Mouse (Mus musculus): ENCODE measurements around the gene Gm7168. TPM values are rescaled to one million over a fixed set of nuclear protein-coding genes. Genes with fewer than 3 reads are reported as not detected.
"Not testable (repeated sequence)": the region's sequence is repeated elsewhere in the genome, so short reads cannot be mapped to it uniquely, and the experiment has no call there.

Gene Gm7168
- polyA plus RNA-seq, 1 experiment from 2014 or later = not detected

GRCm38 (mm10) chr17:13923418-13923817, 24.8 kb upstream of the Gm7168 start:
- H3K36me3 ChIP-seq (ENCODE audit: control insufficient read depth, insufficient read depth, low read length) = no peaks in the 10 kb centered on the region
- no peaks in the 10 kb centered on the region for H3K4me1 ChIP-seq (ENCODE audit: control insufficient read depth, insufficient read depth, low read length)
- H3K9ac ChIP-seq (ENCODE audit: low read depth, low read length) = no peak overlapping the region
- H3K27ac ChIP-seq (ENCODE audit: low read length) = no peak overlapping the region
- H3K4me2 ChIP-seq (ENCODE audit: low read length) = no peak overlapping the region
- H3K27me3 ChIP-seq (ENCODE audit: control insufficient read depth, insufficient read depth, low read depth, low read length) = no peaks in the 10 kb centered on the region
- ATAC-seq = no peak
- H3K4me3 ChIP-seq (ENCODE audit: low read depth, low read length) = no peak overlapping the region
- H3K9me3 ChIP-seq (replicated peaks; ENCODE audit: control insufficient read depth, low read length, poor library complexity, severe bottlenecking) = no peaks in the 10 kb centered on the region
- WGBS = 78% methylated on average over 2 of the region's 2 CpGs

- H3K4me2 ChIP-seq (ENCODE audit: low read length) = no peak overlapping the region
- H3K36me3 ChIP-seq (ENCODE audit: control insufficient read depth, insufficient read depth, low read length) = no peaks in the 10 kb centered on the region
- H3K4me3 ChIP-seq (ENCODE audit: low read depth, low read length) = no peak overlapping the region
- no peaks in the 10 kb centered on the region for H3K27me3 ChIP-seq (ENCODE audit: control insufficient read depth, insufficient read depth, low read depth, low read length)
- ATAC-seq = no peak
- no peak overlapping the region for H3K27ac ChIP-seq (ENCODE audit: low read length)
- no peaks in the 10 kb centered on the region for H3K4me1 ChIP-seq (ENCODE audit: control insufficient read depth, insufficient read depth, low read length)
- no peak overlapping the region for H3K9ac ChIP-seq (ENCODE audit: low read depth, low read length)
- no peaks in the 10 kb centered on the region for H3K9me3 ChIP-seq (replicated peaks; ENCODE audit: control insufficient read depth, low read length, poor library complexity, severe bottlenecking)
- WGBS = 91% methylated on average over 2 of the region's 2 CpGs
These were observed 23.6 kb upstream of the Gm7168 start for GRCm38 (mm10) chr17:13924588-13924987.

- 62% methylated on average over 3 of the region's 3 CpGs for WGBS
- H3K4me2 ChIP-seq (ENCODE audit: low read length) = no peak overlapping the region
- no peaks in the 10 kb centered on the region for H3K4me1 ChIP-seq (ENCODE audit: control insufficient read depth, insufficient read depth, low read length)
- H3K27me3 ChIP-seq (ENCODE audit: control insufficient read depth, insufficient read depth, low read depth, low read length) = no peaks in the 10 kb centered on the region
- no peaks in the 10 kb centered on the region for H3K9me3 ChIP-seq (replicated peaks; ENCODE audit: control insufficient read depth, low read length, poor library complexity, severe bottlenecking)
- no peak overlapping the region for H3K4me3 ChIP-seq (ENCODE audit: low read depth, low read length)
- no peaks in the 10 kb centered on the region for H3K36me3 ChIP-seq (ENCODE audit: control insufficient read depth, insufficient read depth, low read length)
- H3K9ac ChIP-seq (ENCODE audit: low read depth, low read length) = no peak overlapping the region
- no peak overlapping the region for H3K27ac ChIP-seq (ENCODE audit: low read length)
- no peak for ATAC-seq
These were observed 22.2 kb upstream of the Gm7168 start for GRCm38 (mm10) chr17:13925931-13926330.

- ATAC-seq = no peak
- no peaks in the 10 kb centered on the region for H3K9me3 ChIP-seq (replicated peaks; ENCODE audit: control insufficient read depth, low read length, poor library complexity, severe bottlenecking)
- no peaks in the 10 kb centered on the region for H3K27me3 ChIP-seq (ENCODE audit: control insufficient read depth, insufficient read depth, low read depth, low read length)
- no peak overlapping the region for H3K4me2 ChIP-seq (ENCODE audit: low read length)
- no peaks in the 10 kb centered on the region for H3K36me3 ChIP-seq (ENCODE audit: control insufficient read depth, insufficient read depth, low read length)
- H3K4me1 ChIP-seq (ENCODE audit: control insufficient read depth, insufficient read depth, low read length) = no peaks in the 10 kb centered on the region
- H3K4me3 ChIP-seq (ENCODE audit: low read depth, low read length) = no peak overlapping the region
- H3K9ac ChIP-seq (ENCODE audit: low read depth, low read length) = no peak overlapping the region
- WGBS = 84% methylated on average over 9 of the region's 9 CpGs
- H3K27ac ChIP-seq (ENCODE audit: low read length) = no peak overlapping the region
These were observed 17.8 kb upstream of the Gm7168 start for GRCm38 (mm10) chr17:13930421-13930820.

GRCm38 (mm10) chr17:13935364-13935763, 12.8 kb upstream of the Gm7168 start:
- not testable (repeated sequence) for H3K4me1 ChIP-seq (ENCODE audit: control insufficient read depth, insufficient read depth, low read length); ATAC-seq; H3K4me3 ChIP-seq (ENCODE audit: low read depth, low read length); H3K36me3 ChIP-seq (ENCODE audit: control insufficient read depth, insufficient read depth, low read length); H3K9ac ChIP-seq (ENCODE audit: low read depth, low read length); H3K4me2 ChIP-seq (ENCODE audit: low read length); H3K9me3 ChIP-seq (replicated peaks; ENCODE audit: control insufficient read depth, low read length, poor library complexity, severe bottlenecking); H3K27ac ChIP-seq (ENCODE audit: low read length); H3K27me3 ChIP-seq (ENCODE audit: control insufficient read depth, insufficient read depth, low read depth, low read length)
- 100% methylated on average over 2 of the region's 2 CpGs for WGBS

GRCm38 (mm10) chr17:13937787-13938186, 10.4 kb upstream of the Gm7168 start:
- Histone ChIP-seq H3K4me1 (ENCODE audit: control insufficient read depth, insufficient read depth, low read length) (no peaks in the 10 kb centered on the region), H3K9me3 (replicated peaks; ENCODE audit: control insufficient read depth, low read length, poor library complexity, severe bottlenecking) (no peaks in the 10 kb centered on the region), H3K4me2 (ENCODE audit: low read length) (no peak overlapping the region), H3K27me3 (ENCODE audit: control insufficient read depth, insufficient read depth, low read depth, low read length) (no peaks in the 10 kb centered on the region), H3K36me3 (ENCODE audit: control insufficient read depth, insufficient read depth, low read length) (no peaks in the 10 kb centered on the region), H3K27ac (ENCODE audit: low read length) (no peak overlapping the region), H3K9ac (ENCODE audit: low read depth, low read length) (no peak overlapping the region), H3K4me3 (ENCODE audit: low read depth, low read length) (no peak overlapping the region)
- ATAC-seq = no peak
- 97% methylated on average over 4 of the region's 4 CpGs for WGBS

GRCm38 (mm10) chr17:13938652-13939051, 9.5 kb upstream of the Gm7168 start:
- no peak overlapping the region for H3K4me2 ChIP-seq (ENCODE audit: low read length)
- H3K4me3 ChIP-seq (ENCODE audit: low read depth, low read length) = no peak overlapping the region
- no peak overlapping the region for H3K27ac ChIP-seq (ENCODE audit: low read length)
- no peak overlapping the region for H3K9ac ChIP-seq (ENCODE audit: low read depth, low read length)
- ATAC-seq = no peak
- H3K9me3 ChIP-seq (replicated peaks; ENCODE audit: control insufficient read depth, low read length, poor library complexity, severe bottlenecking) = no peaks in the 10 kb centered on the region
- WGBS = 88% methylated on average over 3 of the region's 3 CpGs
- no peaks in the 10 kb centered on the region for H3K36me3 ChIP-seq (ENCODE audit: control insufficient read depth, insufficient read depth, low read length)
- no peaks in the 10 kb centered on the region for H3K27me3 ChIP-seq (ENCODE audit: control insufficient read depth, insufficient read depth, low read depth, low read length)
- H3K4me1 ChIP-seq (ENCODE audit: control insufficient read depth, insufficient read depth, low read length) = no peaks in the 10 kb centered on the region

- H3K9ac ChIP-seq (ENCODE audit: low read depth, low read length); H3K4me1 ChIP-seq (ENCODE audit: control insufficient read depth, insufficient read depth, low read length); H3K36me3 ChIP-seq (ENCODE audit: control insufficient read depth, insufficient read depth, low read length); H3K27ac ChIP-seq (ENCODE audit: low read length); H3K4me2 ChIP-seq (ENCODE audit: low read length); H3K9me3 ChIP-seq (replicated peaks; ENCODE audit: control insufficient read depth, low read length, poor library complexity, severe bottlenecking); H3K27me3 ChIP-seq (ENCODE audit: control insufficient read depth, insufficient read depth, low read depth, low read length); ATAC-seq; H3K4me3 ChIP-seq (ENCODE audit: low read depth, low read length): not testable (repeated sequence)
- WGBS = 94% methylated on average over 2 of the region's 2 CpGs
These were observed 8.9 kb upstream of the Gm7168 start for GRCm38 (mm10) chr17:13939231-13939630.

- no peaks in the 10 kb centered on the region for H3K4me1 ChIP-seq (ENCODE audit: control insufficient read depth, insufficient read depth, low read length)
- 84% methylated on average over 1 of the region's 1 CpGs for WGBS
- H3K4me3 ChIP-seq (ENCODE audit: low read depth, low read length) = no peak overlapping the region
- H3K9ac ChIP-seq (ENCODE audit: low read depth, low read length) = no peak overlapping the region
- no peaks in the 10 kb centered on the region for H3K36me3 ChIP-seq (ENCODE audit: control insufficient read depth, insufficient read depth, low read length)
- ATAC-seq = no peak
- H3K4me2 ChIP-seq (ENCODE audit: low read length) = no peak overlapping the region
- no peak overlapping the region for H3K27ac ChIP-seq (ENCODE audit: low read length)
- H3K27me3 ChIP-seq (ENCODE audit: control insufficient read depth, insufficient read depth, low read depth, low read length) = no peaks in the 10 kb centered on the region
- H3K9me3 ChIP-seq (replicated peaks; ENCODE audit: control insufficient read depth, low read length, poor library complexity, severe bottlenecking) = no peaks in the 10 kb centered on the region
These were observed 7.7 kb upstream of the Gm7168 start for GRCm38 (mm10) chr17:13940487-13940886.

- H3K4me2 ChIP-seq (ENCODE audit: low read length); ATAC-seq; H3K36me3 ChIP-seq (ENCODE audit: control insufficient read depth, insufficient read depth, low read length); H3K9ac ChIP-seq (ENCODE audit: low read depth, low read length); H3K27ac ChIP-seq (ENCODE audit: low read length); H3K9me3 ChIP-seq (replicated peaks; ENCODE audit: control insufficient read depth, low read length, poor library complexity, severe bottlenecking); H3K27me3 ChIP-seq (ENCODE audit: control insufficient read depth, insufficient read depth, low read depth, low read length); H3K4me1 ChIP-seq (ENCODE audit: control insufficient read depth, insufficient read depth, low read length); H3K4me3 ChIP-seq (ENCODE audit: low read depth, low read length): not testable (repeated sequence)
- WGBS = 87% methylated on average over 1 of the region's 1 CpGs
These were observed 3.4 kb downstream of the Gm7168 start for GRCm38 (mm10) chr17:13951570-13951969.
